Mouse (Mus musculus) CH12.LX (cell line): ENCODE measurements around the gene 6430550D23Rik. TPM values are rescaled to one million over a fixed set of nuclear protein-coding genes. Genes with fewer than 3 reads are reported as not detected.

Source experiments
- DNase-seq: peaks from one replicate; pipeline ENCODE4 v3.0.0-alpha.2; 2013; ENCODE audit errors: extremely low read depth
- H3K27ac ChIP-seq: 2 replicates; pipeline ENCODE4 v1.5.1; 2012; ENCODE audit warnings: low read depth, mild to moderate bottlenecking, control low read depth, moderate library complexity; ENCODE audit not compliant: insufficient read depth
- H3K27me3 ChIP-seq: replicated peaks from 2 replicates; pipeline ENCODE3; 2012; ENCODE audit warnings: inconsistent platforms
- H3K36me3 ChIP-seq, 2 experiments: replicated peaks in 1 of 2; 2 replicates each; pipeline versions ENCODE3 to v1.6.1; 2012; ENCODE audit warnings: inconsistent platforms in 1 of 2, low read length in 1 of 2, mild to moderate bottlenecking in 1 of 2, mixed read lengths in 1 of 2, moderate library complexity in 1 of 2; ENCODE audit not compliant: control insufficient read depth in 1 of 2, insufficient read depth in 1 of 2
- H3K4me1 ChIP-seq, 2 experiments: 2 replicates each; pipeline ENCODE4 v1.6.1; 2012; ENCODE audit warnings: inconsistent platforms in 1 of 2, moderate library complexity in 1 of 2; ENCODE audit not compliant: insufficient read depth in 2 of 2, control insufficient read depth in 1 of 2
- H3K4me2 ChIP-seq: 2 replicates; pipeline ENCODE4 v1.6.1; 2012; ENCODE audit warnings: low read depth, mild to moderate bottlenecking, control low read depth; ENCODE audit not compliant: poor library complexity, insufficient read depth, severe bottlenecking
- H3K4me3 ChIP-seq, 3 experiments: fragments of 150-350 bp in 1 of 3; sonication (generic) in 1 of 3; replicated peaks in 1 of 3; 2 replicates each; pipeline versions ENCODE3 to v1.5.1; 2011 to 2012; ENCODE audit warnings: low read depth in 2 of 3, low read length in 2 of 3, mild to moderate bottlenecking in 2 of 3, moderate library complexity in 2 of 3, control low read depth in 1 of 3, improper control_type of control experiment in 1 of 3, inconsistent platforms in 1 of 3, mixed read lengths in 1 of 3; ENCODE audit not compliant: poor library complexity in 1 of 3
- H3K79me2 ChIP-seq: replicated peaks from 2 replicates; pipeline ENCODE4 v1.6.1; 2012; ENCODE audit warnings: mild to moderate bottlenecking, moderate library complexity; ENCODE audit not compliant: control insufficient read depth, poor library complexity, insufficient read depth, severe bottlenecking; ENCODE audit errors: extremely low read depth
- H3K9ac ChIP-seq: 2 replicates; pipeline ENCODE4 v1.6.1; 2012; ENCODE audit warnings: low read depth, mild to moderate bottlenecking, control low read depth, moderate library complexity; ENCODE audit not compliant: insufficient read depth
- H3K9me3 ChIP-seq: replicated peaks from 2 replicates; pipeline ENCODE3; 2012; ENCODE audit warnings: low read length, inconsistent platforms, mixed read lengths
- BHLHE40 ChIP-seq: IDR thresholded peaks from 2 replicates; pipeline ENCODE4 v1.6.1; 2011; ENCODE audit warnings: mild to moderate bottlenecking, low read depth, low read length, improper control_type of control experiment
- CHD1 ChIP-seq: IDR thresholded peaks from 2 replicates; pipeline ENCODE4 v1.6.1; 2012; ENCODE audit warnings: low read depth, low read length, improper control_type of control experiment, inconsistent platforms
- CTCF ChIP-seq, 2 experiments: IDR thresholded peaks in 1 of 2; conservative IDR thresholded peaks in 1 of 2; 2 replicates each; pipeline ENCODE4 v1.5.1; 2011 to 2012; ENCODE audit warnings: low read depth in 2 of 2, low read length in 2 of 2, improper control_type of control experiment in 1 of 2, inconsistent platforms in 1 of 2, mild to moderate bottlenecking in 1 of 2, moderate library complexity in 1 of 2
- ELF1 ChIP-seq: IDR thresholded peaks from 2 replicates; pipeline ENCODE4 v1.6.1; 2014; ENCODE audit warnings: low read depth, mild to moderate bottlenecking, inconsistent platforms, low read length, improper control_type of control experiment
- EP300 ChIP-seq: IDR thresholded peaks from 2 replicates; pipeline ENCODE4 v1.6.1; 2011; ENCODE audit warnings: low read length, improper control_type of control experiment
- ETS1 ChIP-seq: conservative IDR thresholded peaks from 2 replicates; pipeline ENCODE4 v1.6.1; 2012; ENCODE audit warnings: low read depth, mild to moderate bottlenecking, inconsistent platforms, low read length, improper control_type of control experiment, moderate library complexity
- GABPA ChIP-seq: IDR thresholded peaks from 2 replicates; pipeline ENCODE4 v1.6.1; 2012; ENCODE audit warnings: low read depth, low read length, improper control_type of control experiment, inconsistent platforms; ENCODE audit not compliant: insufficient replicate concordance
- HCFC1 ChIP-seq: IDR thresholded peaks from 2 replicates; pipeline ENCODE4 v1.6.1; 2012; ENCODE audit warnings: low read depth, mild to moderate bottlenecking, inconsistent platforms, low read length, improper control_type of control experiment
- IRF4 ChIP-seq: IDR thresholded peaks from 2 replicates; pipeline ENCODE4 v1.6.1; 2014; ENCODE audit warnings: low read depth, mild to moderate bottlenecking, inconsistent platforms, low read length, improper control_type of control experiment
- MAFK ChIP-seq: IDR thresholded peaks from 2 replicates; pipeline ENCODE4 v1.6.1; 2011; ENCODE audit warnings: low read length, improper control_type of control experiment; ENCODE audit not compliant: insufficient replicate concordance
- MAZ ChIP-seq: IDR thresholded peaks from 2 replicates; pipeline ENCODE4 v1.6.1; 2012; ENCODE audit warnings: low read depth, mild to moderate bottlenecking, inconsistent platforms, low read length, improper control_type of control experiment, moderate library complexity
- MXI1 ChIP-seq: IDR thresholded peaks from 2 replicates; pipeline ENCODE4 v1.6.1; 2011; ENCODE audit warnings: mild to moderate bottlenecking, low read depth, low read length, improper control_type of control experiment
- NRF1 ChIP-seq: IDR thresholded peaks from 2 replicates; pipeline ENCODE4 v1.6.1; 2014; ENCODE audit warnings: low read depth, mild to moderate bottlenecking, inconsistent platforms, low read length, improper control_type of control experiment, moderate library complexity
- RCOR1 ChIP-seq: conservative IDR thresholded peaks from 2 replicates; pipeline ENCODE4 v1.6.1; 2012; ENCODE audit warnings: low read depth, mild to moderate bottlenecking, inconsistent platforms, low read length, improper control_type of control experiment
- SIN3A ChIP-seq: IDR thresholded peaks from 2 replicates; pipeline ENCODE4 v1.6.1; 2012; ENCODE audit warnings: low read length, improper control_type of control experiment, inconsistent platforms
- SMC3 ChIP-seq: IDR thresholded peaks from 2 replicates; pipeline ENCODE4 v1.6.1; 2011; ENCODE audit warnings: low read depth, low read length, improper control_type of control experiment
- TBP ChIP-seq: conservative IDR thresholded peaks from 2 replicates; pipeline ENCODE4 v1.6.1; 2011; ENCODE audit warnings: low read depth, low read length, improper control_type of control experiment
- USF1 ChIP-seq: IDR thresholded peaks from 2 replicates; pipeline ENCODE4 v1.6.1; 2014; ENCODE audit warnings: low read depth, mild to moderate bottlenecking, inconsistent platforms, low read length, improper control_type of control experiment
- USF2 ChIP-seq: conservative IDR thresholded peaks from 2 replicates; pipeline ENCODE4 v1.6.1; 2011; ENCODE audit warnings: low read depth, low read length, improper control_type of control experiment
- ZC3H11A ChIP-seq: IDR thresholded peaks from 2 replicates; pipeline ENCODE4 v1.6.1; 2012; ENCODE audit warnings: low read depth, mild to moderate bottlenecking, inconsistent platforms, low read length, improper control_type of control experiment
- ZMIZ1 ChIP-seq: IDR thresholded peaks from 2 replicates; pipeline ENCODE4 v1.6.1; 2012; ENCODE audit warnings: low read depth, mild to moderate bottlenecking, inconsistent platforms, low read length, improper control_type of control experiment
- dilution Hi-C: fragments of 300-500 bp; cut with MboI; formaldehyde crosslinking; loops from 2 replicates; pipeline ENCODE4 v1.14.3; 2020; ENCODE audit warnings: low sequenced_read_pairs; ENCODE audit not compliant: extremely low pct_unique_long_range_greater_than_20kb, extremely low pct_ligation_motif_present
- in situ Hi-C: fragments of 300-500 bp; cut with MboI; formaldehyde crosslinking; loops from 3 replicates; pipeline ENCODE4 v1.14.3; 2019; ENCODE audit warnings: low sequenced_read_pairs, low pct_ligation_motif_present, low pct_unique_long_range_greater_than_20kb, mixed read lengths
- polyA plus RNA-seq: library from polyadenylated mRNA; unstranded; fragments of >175 nt; gene quantifications from 2 replicates; pipeline ENCODE4 v1.2.1, GENCODE M21; 2012; ENCODE audit warnings: low read depth; ENCODE audit not compliant: insufficient read length
- total RNA-seq, 2 experiments: library from RNA; depleted of rRNA; stranded (reverse); fragments of 300-350 nt in 1 of 2; fragments of >200 nt in 1 of 2; gene quantifications; 2 replicates each; pipeline ENCODE4 v1.2.3; 2012 to 2014

6430550D23Rik gene
- total and polyA plus RNA-seq, 3 experiments, result 0.78 to 1.4 (median 0.81) TPM

- H3K4me2 ChIP-seq, result no peak overlapping the region
- H3K4me1 ChIP-seq, result peaks cover 0 to 7% of the 10 kb centered on the region in 2 experiments; a peak in 2 of 4 replicates
- no peak overlapping the region for H3K4me3 ChIP-seq
- no peak overlapping the region for H3K27ac ChIP-seq
- H3K79me2 ChIP-seq, result no peaks in the 10 kb centered on the region
- peaks cover 0 to 2% of the 10 kb centered on the region in 2 experiments for H3K36me3 ChIP-seq
- H3K27me3 ChIP-seq, result peaks cover 3% of the 10 kb centered on the region
- H3K9me3 ChIP-seq, result no peaks in the 10 kb centered on the region
- dilution Hi-C loops (no loop called here), in situ Hi-C loops (no loop called here)
- H3K9ac ChIP-seq, result no peak overlapping the region
- DNase-seq, result no peak
- TF ChIP-seq MAZ (no peak), HCFC1 (peak; percentile 87)
These were observed 17.7 kb upstream of the 6430550D23Rik start for GRCm38 (mm10) chr2:156025482-156025881.

GRCm38 (mm10) chr2:156021765-156022164 lies 14.0 kb upstream of the 6430550D23Rik start:
- TF ChIP-seq IRF4 (no peak), USF2 (no peak), MAFK (no peak), CTCF (conservative IDR thresholded peaks at IDR 0.05 in 1 of 2, IDR thresholded peaks at IDR 0.05 in 1 of 2; ENCODE audit: low read depth in 2 of 2, low read length in 2 of 2) (no peak), CHD1 (no peak), ELF1 (no peak), NRF1 (no peak), SMC3 (no peak), USF1 (no peak), ETS1 (no peak), EP300 (no peak), ZMIZ1 (no peak), SIN3A (no peak), TBP (no peak), RCOR1 (no peak), GABPA (no peak), ZC3H11A (no peak), MXI1 (no peak), BHLHE40 (no peak)
- TF ChIP-seq, all 38 proteins: peak for 0
- Histone ChIP-seq H3K9me3 (no peaks in the 10 kb centered on the region), H3K4me1 (peaks cover 0 to 7% of the 10 kb centered on the region in 2 experiments; a peak in 2 of 4 replicates), H3K79me2 (no peaks in the 10 kb centered on the region), H3K4me2 (no peak overlapping the region), H3K27ac (no peak overlapping the region), H3K36me3 (peaks cover 23 to 39% of the 10 kb centered on the region in 2 experiments), H3K27me3 (no peaks in the 10 kb centered on the region), H3K4me3 (no peak overlapping the region), H3K9ac (no peak overlapping the region)
- dilution Hi-C loops, result no loop called here
- no peak for DNase-seq
- in situ Hi-C loops, result no loop called here
